Mouse (Mus musculus): Measurements from ENCODE around the gene Nipa1.

- TF ChIP-seq CTCF (IDR thresholded peaks at IDR 0.05; ENCODE audit: low read depth, low read length), result no peak
- TF ChIP-seq EP300 (IDR thresholded peaks at IDR 0.05; ENCODE audit: insufficient read depth, low read depth, low read length), result no peak
- no peak for TF ChIP-seq POLR2A (IDR thresholded peaks at IDR 0.05; ENCODE audit: insufficient read depth, low read length)
Measured at GRCm38 (mm10) chr7:55998997-55999396, 20.8 kb downstream of the Nipa1 start.

Measured in ES-Bruce4 (cell line).